Mouse (Mus musculus) inflammation-experienced regulatory T-cells (primary cell): Measurements from ENCODE around the gene Fam219a. TPM values are rescaled to one million over a fixed set of nuclear protein-coding genes. Genes with fewer than 3 reads are reported as not detected.

Source experiments
- polyA plus RNA-seq, 2 experiments: library from polyadenylated mRNA; unstranded; fragments of 100-300 nt; shearing (Covaris generic); gene quantifications; one replicate each; pipeline ENCODE4 v1.2.1; 2017

Gene Fam219a
- 1 to 10 TPM; 1.7 to 4.3 TPM for polyA plus RNA-seq

GRCm38 (mm10) chr4:41569411-41569885, at the start of gene Fam219a, which contains the start of gene Dnaic1:
Gene Fam219a, minus strand, starts transcription at chr4:41569538.
Gene Dnaic1, plus strand, starts transcription at chr4:41569775.

GRCm38 (mm10) chr4:41517233-41517632, 52.1 kb downstream of the Fam219a start, which contains the start of gene 1110017D15Rik:
Gene 1110017D15Rik, minus strand, starts transcription at chr4:41517333.

DNA sequence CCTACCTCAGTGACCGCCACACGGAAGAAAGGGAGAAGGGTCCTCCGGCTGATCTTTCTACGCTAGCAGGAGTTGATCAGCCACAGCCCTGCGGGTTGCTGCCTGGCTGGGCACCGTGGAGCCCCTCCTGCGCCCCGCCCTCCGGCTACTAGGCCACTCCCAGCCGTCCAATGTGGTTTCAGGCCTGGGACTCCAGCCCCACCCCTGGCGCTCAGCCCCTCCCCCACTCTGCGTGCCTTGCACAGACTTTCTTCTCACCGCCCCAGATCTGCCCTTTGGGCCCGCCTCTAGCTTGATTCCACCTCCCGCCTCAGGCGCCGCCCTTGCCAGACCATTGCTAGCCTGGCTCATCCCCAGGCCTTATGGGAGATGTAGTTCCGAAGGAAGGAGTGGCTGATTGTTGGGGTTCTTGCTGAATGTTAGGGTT, 66.3 kb downstream of the Fam219a start, which contains the start of gene AI464131:
TSS of gene AI464131 (minus strand) at position 91 of the 427 bp plus-strand sequence.

Other genes starting within 250 kb of the Fam219a start
- 10 to 100 TPM; 76.2 to 83.2 TPM for gene Ubap1, start 220.5 kb downstream of the Fam219a start, polyA plus RNA-seq
- 1 to 10 TPM; 1.3 to 3.7 TPM for gene Kif24, start 104.7 kb downstream of the Fam219a start, polyA plus RNA-seq
- gene Nudt2, start 104.4 kb downstream of the Fam219a start, polyA plus RNA-seq: 10 to 100 TPM; 17.7 to 20.1 TPM
- gene AI464131, start 66.5 kb downstream of the Fam219a start, polyA plus RNA-seq: 1 to 10 TPM in 1 of 2 experiments, under 1 TPM in 1; 0.60 to 2.9 TPM
- not detected for gene 1110017D15Rik, start 52.2 kb downstream of the Fam219a start, polyA plus RNA-seq
- 1 to 10 TPM in 1 of 2 experiments, not detected in 1; 1.4 TPM for gene Dnaic1, start 237 bp upstream of the Fam219a start, polyA plus RNA-seq
- 1 to 10 TPM in 1 of 2 experiments, not detected in 1; 1.6 TPM for gene Enho, start 70.8 kb upstream of the Fam219a start, polyA plus RNA-seq
- under 1 TPM; 0.31 to 0.72 TPM for gene Cntfr, start 127.6 kb upstream of the Fam219a start, polyA plus RNA-seq
- 10 to 100 TPM; 11.9 to 13.2 TPM for gene Il11ra1, start 130.5 kb upstream of the Fam219a start, polyA plus RNA-seq
- 10 to 100 TPM; 36.8 to 37.6 TPM for gene Rpp25l, start 144.0 kb upstream of the Fam219a start, polyA plus RNA-seq
- gene Dctn3, start 153.6 kb upstream of the Fam219a start, polyA plus RNA-seq: 100 to 1,000 TPM; 110 to 129 TPM
- not detected for gene Arid3c, start 161.6 kb upstream of the Fam219a start, polyA plus RNA-seq
- 10 to 100 TPM; 63.9 to 77.7 TPM for gene Galt, start 185.7 kb upstream of the Fam219a start, polyA plus RNA-seq
- 10 to 100 TPM; 41.9 to 54.8 TPM for gene Sigmar1, start 186.6 kb upstream of the Fam219a start, polyA plus RNA-seq
- gene Ccl27a, start 204.7 kb upstream of the Fam219a start, polyA plus RNA-seq: 1 to 10 TPM; 4.2 to 8.1 TPM